Mouse (Mus musculus): ENCODE results near the gene Galns. TPM values are rescaled to one million over a fixed set of nuclear protein-coding genes. Genes with fewer than 3 reads are reported as not detected.
"Not testable (repeated sequence)": the region's sequence is repeated elsewhere in the genome, so short reads cannot be mapped to it uniquely, and the experiment has no call there.

Gene Galns
- total RNA-seq, 2 experiments from 2014 or later = 30.3 to 33.1 TPM

DNA sequence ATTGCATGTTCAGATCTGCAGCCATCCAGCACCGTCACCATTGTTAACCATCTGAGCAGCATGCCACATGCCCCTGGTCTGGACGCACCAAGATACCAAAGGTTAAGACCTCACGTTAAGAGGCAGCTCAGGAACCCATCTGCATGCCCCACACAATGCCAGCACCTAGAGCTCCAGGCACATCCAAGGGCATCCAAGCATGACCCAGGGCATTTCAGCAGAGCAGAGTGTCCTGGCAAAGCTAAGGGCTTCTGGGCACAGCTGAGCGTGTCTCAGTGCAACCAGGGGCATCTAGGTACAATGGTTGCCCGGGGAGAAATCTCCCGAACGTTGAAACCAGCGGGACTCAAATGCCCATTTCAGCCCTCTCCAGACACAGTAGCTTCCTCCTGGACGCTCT is 10.6 kb downstream of the Galns start:
- ATAC-seq (replicated peaks; ENCODE audit: poor library complexity) = no peak

DNA sequence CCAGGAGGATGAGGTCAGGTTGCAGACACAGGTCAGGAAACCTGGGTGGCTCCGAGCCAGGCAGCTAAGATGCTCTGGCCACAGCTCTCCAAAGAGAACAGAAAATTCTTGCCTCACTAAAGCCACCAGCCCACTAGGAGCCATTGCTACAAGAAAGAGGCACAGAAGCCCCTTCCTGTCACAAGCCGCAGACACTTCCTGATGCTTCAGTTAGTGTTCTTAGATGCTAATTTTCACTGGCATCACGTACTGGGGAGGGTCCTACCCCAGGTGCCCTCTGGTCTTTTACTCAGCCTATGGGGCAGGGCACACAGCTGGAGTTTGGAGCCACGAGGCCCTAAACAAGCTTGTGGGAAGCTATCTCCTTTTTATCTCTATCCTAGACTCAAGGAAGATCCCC is 15.2 kb downstream of the Galns start:
- peak; percentile 20; the same call in 1 of the 2 replicates for ATAC-seq (replicated peaks; ENCODE audit: poor library complexity)

DNA sequence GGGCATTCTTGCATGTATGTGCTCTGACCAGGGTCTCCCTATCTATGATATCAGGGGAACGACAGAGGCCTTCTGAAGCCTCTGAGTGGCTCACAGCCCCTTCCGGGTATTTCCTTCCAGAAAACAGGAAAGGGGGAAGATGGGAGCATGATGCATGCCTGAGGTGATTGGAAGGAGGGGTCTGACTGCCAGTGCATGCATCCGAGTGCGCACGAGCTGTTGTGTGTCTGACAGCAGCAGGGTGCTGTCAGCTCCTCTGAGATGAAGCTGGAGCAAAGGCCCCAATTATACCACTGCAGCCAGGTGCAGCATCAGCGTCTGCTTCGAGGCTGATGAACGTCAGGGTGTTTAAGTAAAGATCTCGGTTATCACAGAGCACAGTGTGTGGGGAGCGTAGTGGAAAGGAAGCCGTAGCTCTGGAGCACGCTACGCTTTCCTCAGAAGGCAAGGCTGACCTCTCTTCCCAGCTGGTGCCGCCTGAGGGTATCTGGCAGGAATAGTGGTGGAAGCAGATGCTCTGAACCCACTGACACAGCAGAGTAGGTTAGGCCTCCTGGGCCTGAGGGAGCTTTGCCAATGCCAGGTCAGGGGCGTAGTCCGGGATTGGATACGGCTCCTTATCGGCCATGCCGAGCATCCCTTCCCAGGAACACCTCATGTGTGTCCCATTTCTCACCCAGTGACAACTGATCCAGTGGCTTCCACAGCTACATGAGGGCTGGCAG is 17.3 kb downstream of the Galns start:
- no peak for ATAC-seq (replicated peaks; ENCODE audit: poor library complexity)

GRCm38 (mm10) chr8:122593240-122593639 is 18.0 kb downstream of the Galns start:
- peak; percentile 77 for ATAC-seq (replicated peaks; ENCODE audit: poor library complexity)

DNA sequence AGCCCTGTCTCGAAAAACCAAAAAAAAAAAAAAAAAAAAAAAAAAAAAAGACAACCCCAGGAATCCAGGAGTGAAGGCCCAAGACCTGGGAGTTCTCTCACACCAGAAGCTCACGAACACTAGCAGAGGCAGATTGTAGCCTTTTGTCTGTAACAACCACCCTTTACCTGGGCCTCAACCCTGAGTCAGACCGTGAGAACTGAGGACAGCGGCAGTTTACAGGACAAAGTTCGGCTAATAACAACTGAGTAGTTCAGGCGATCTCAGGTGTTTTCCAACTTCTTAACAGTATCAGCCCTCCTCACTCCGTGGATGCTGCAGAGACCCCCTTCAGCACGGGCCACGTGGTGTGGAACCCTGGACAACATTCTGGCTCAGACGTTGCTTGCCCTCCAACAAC is 24.5 kb downstream of the Galns start:
- no peak for ATAC-seq (replicated peaks; ENCODE audit: poor library complexity)

DNA sequence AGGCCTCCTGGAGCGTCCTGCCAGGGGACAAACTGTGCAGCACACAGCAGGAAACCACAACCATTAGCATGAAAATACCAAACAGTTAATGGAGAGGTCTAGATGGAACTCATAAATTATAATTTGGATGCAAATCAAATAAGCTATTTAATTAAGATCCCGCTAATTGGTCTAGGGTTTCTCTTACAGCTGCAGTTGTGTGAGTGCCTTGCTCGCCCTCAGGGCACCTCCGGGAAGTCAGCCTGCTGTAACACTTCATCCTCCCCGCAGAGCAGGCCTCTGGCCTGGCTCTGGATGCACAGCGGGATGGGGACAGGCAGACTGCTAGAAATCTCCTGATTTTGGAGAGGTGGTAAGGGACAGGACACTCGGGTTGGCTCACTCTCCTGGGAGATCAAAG is 25.1 kb downstream of the Galns start:
- ATAC-seq (replicated peaks; ENCODE audit: poor library complexity) = no peak

GRCm38 (mm10) chr8:122585411-122585891 is 25.8 kb downstream of the Galns start:
- ATAC-seq (replicated peaks; ENCODE audit: poor library complexity) = no peak

GRCm38 (mm10) chr8:122584981-122585380 is 26.3 kb downstream of the Galns start:
- ATAC-seq (replicated peaks; ENCODE audit: poor library complexity) = no peak

- no peak for ATAC-seq (replicated peaks; ENCODE audit: poor library complexity)
These were observed 30.3 kb downstream of the Galns start for GRCm38 (mm10) chr8:122580926-122581325.

DNA sequence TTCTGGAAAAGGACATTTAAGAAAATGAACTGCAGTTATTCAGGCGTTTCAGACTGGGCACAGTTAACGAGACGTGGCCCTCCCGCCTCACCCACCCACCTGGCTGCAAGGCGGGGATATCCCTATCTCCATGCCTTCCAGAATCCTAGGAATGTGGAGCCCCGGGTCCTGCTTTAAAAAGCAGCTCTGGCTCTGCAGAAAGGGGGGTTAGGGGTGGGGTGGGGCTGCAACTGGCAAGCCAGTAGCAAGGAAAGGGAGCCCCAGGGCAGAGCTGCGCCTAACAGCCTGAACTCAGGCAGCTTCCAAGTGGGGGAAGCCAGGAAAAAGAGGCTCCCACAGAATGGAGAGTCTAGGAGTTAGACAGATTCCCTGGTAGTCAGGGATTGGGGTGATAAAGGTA is 32.1 kb downstream of the Galns start:
- no peak for ATAC-seq (replicated peaks; ENCODE audit: poor library complexity)

GRCm38 (mm10) chr8:122577116-122577515 is 34.1 kb downstream of the Galns start:
- 0 out of 2 replicates have a peak, but pooled peaks have one; percentile 0 for ATAC-seq (replicated peaks; ENCODE audit: poor library complexity)

- peak; percentile 96 for ATAC-seq (replicated peaks; ENCODE audit: poor library complexity)
These were observed 34.6 kb downstream of the Galns start, which contains the start of gene Aprt for GRCm38 (mm10) chr8:122576648-122577022. TSS of gene Aprt (minus strand) at chr8:122576909.

DNA sequence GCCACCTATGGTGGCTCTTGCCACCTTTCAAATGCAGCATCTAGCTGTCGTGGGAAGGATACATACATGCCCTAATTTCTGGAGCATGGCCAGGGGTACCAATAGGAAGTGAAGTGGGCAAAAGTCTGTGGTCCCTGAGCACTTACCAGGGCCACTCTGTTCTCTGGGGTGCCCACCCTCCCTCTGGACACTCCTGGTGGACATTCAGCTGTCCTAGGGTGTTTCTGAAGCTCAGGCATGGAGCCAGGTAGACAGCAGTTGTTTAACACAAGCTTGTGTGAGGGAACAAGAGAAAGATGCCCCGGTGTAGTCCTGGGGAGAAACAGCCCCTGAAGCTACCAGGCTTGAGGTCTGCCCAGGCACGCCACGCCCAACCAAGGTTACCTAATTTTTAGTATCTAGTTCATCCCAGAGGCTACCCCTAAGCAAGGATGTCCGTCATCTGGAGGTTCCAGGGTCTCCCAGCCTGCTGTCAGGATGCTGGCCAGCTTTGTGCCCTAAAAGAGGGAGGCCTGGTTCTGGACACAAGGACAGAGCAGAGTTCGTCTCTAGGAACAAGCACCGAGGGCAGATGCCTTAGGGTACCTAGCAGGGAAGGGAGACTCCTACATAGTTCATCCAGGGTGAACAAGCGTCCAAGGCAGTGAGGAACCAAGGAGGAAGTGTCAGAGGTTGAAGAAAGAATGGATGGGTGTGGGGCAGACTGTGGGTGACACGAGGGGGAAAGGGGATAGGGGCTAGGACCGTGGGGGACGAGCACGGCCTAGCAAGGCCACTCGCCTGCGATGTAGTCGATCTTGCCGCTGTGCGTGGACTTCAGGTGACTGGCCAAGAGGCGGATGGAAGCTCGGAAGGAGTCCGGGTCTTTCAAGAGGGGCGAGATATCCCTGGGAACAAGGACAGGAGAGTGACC is 35.3 kb downstream of the Galns start:
- ATAC-seq (replicated peaks; ENCODE audit: poor library complexity) = peak; percentile 17

DNA sequence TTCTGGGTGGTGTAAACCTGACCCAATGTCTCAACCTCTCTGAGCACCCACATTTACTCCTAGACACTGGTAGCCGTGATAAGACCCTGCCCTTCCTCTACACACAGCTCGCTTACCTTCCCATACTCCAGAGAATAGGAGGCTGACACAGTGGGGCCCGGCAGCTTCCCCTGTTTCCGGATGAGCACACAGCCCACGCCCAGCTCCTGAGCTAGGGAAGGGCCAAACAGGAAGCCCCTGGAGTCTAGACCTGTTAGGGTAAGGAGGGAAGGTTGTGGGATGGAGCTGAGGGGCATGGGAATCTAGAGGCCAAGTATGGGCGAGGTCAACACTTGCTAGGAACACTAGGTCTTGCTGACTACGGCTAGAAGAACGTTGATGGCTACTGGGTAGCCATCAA is 36.0 kb downstream of the Galns start:
- no peak for ATAC-seq (replicated peaks; ENCODE audit: poor library complexity)

DNA sequence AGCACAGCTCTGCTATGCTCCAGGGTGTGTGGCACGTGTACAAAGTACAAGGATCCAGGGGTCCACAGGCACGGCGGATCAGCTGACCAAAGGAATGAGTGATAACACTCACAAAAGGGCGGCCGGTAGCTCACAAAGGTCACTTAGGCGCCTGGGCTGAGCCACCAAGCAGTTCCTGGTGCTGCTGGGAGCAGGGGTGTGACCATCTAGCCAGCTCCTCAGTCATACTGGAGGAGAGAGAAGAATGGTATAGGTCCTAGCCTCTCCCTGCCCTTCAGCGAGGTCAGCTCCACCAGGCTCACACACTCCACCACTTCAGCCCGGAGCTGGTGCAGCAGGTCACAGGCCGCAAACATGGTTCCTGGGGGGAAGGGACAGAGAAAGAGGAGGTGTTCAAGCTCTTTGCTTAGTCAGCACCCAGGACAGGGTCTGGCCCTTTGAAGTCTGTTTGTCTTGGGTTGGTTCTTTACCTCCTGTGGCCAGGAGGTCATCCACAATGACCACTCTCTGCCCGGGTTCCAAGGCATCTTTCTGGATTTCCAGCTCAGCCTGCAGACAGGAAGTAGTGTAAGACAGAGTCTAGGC is 36.5 kb downstream of the Galns start:
- ATAC-seq (replicated peaks; ENCODE audit: poor library complexity) = no peak

DNA sequence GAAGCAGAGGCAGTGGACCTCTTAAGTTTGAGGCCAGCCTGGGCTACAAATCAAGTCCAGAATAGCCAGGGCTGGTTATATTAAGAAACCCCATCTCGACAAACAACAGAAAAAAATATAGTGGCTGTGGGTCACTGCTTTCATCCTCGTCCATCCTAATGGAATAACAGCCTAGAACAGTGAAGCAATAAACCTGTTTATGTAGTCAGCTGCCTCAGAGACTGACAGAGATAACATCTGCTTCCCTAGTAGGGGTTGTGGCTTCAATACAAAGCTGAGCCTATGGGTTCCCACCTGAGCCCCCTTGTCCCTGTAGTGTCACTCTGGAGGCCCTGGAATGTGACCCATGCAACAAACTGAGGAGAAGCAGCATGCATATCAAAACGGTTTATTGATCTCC is 37.0 kb downstream of the Galns start:
- ATAC-seq (replicated peaks; ENCODE audit: poor library complexity) = no peak

- no peak for ATAC-seq (replicated peaks; ENCODE audit: poor library complexity)
These were observed 37.7 kb downstream of the Galns start for GRCm38 (mm10) chr8:122573577-122573976.

DNA sequence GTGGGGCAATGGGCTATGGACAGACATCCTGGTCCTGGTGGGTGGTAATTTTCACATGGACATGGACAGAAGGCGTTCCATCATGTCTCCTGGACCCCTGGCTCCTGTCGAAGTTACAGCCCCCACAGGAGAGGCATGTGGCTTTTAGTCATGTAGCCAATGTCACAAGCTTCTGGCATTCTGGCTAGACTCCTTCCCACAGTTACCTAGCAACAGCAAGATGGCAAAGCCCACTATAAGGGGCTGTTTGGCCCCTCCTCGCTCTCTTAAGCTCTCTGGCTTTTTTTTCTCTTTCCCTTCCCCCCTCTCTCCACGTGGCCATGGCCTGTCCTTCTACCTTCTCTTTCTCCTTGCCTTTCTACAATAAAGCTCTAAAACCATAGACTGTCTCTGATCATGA is 38.1 kb downstream of the Galns start:
- not testable (repeated sequence) for ATAC-seq (replicated peaks; ENCODE audit: poor library complexity)

GRCm38 (mm10) chr8:122572751-122573150 is 38.5 kb downstream of the Galns start:
- ATAC-seq (replicated peaks; ENCODE audit: poor library complexity) = no peak

DNA sequence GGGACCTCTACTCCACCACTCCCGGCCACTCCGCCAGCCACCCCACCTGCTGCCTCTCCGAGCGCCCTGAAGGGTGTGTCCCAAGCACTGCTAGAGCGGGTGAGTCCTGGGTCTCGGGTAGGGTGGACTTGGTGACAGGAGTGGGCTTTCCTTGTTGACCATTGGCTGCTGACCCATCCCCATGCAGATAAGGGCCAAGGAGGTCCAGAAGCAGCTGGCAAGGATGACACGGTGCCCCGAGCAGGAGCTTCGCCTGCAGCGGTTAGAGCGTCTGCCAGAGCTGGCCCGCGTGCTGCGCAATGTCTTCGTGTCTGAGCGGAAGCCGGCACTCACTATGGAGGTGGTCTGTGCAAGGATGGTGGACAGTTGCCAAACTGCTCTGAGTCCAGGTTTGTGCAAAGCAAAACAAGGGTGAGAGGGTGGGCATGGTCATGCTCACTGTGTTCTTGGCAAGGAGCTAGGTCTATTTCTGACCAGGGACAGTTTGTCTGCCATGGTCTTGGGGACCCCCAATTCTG is 39.5 kb downstream of the Galns start:
- no peak for ATAC-seq (replicated peaks; ENCODE audit: poor library complexity)

GRCm38 (mm10) chr8:122571153-122571552 is 40.1 kb downstream of the Galns start:
- ATAC-seq (replicated peaks; ENCODE audit: poor library complexity) = no peak
